Mouse (Mus musculus) olfactory bulb, adult 2 months (tissue): ENCODE measurements around the gene E2f2.

Source experiments
- CTCF ChIP-seq: fragments of 200-500 bp; IDR thresholded peaks from 2 replicates; pipeline ENCODE4 v1.5.1; 2012; ENCODE audit warnings: low read depth, mild to moderate bottlenecking, low read length, moderate library complexity; ENCODE audit not compliant: insufficient read depth
- POLR2A ChIP-seq: fragments of 200-500 bp; IDR thresholded peaks from 2 replicates; pipeline ENCODE4 v1.6.1; 2012; ENCODE audit warnings: mild to moderate bottlenecking, low read depth, low read length, moderate library complexity; ENCODE audit not compliant: insufficient read depth

- no peak for TF ChIP-seq POLR2A
- TF ChIP-seq CTCF = no peak
Measured at GRCm38 (mm10) chr4:136150596-136150995, 21.6 kb upstream of the E2f2 start.
